Mouse (Mus musculus): ENCODE results near the gene Rsph3b. TPM values are rescaled to one million over a fixed set of nuclear protein-coding genes. Genes with fewer than 3 reads are reported as not detected.

Rsph3b gene
- polyA plus RNA-seq, 1 experiment from 2014 or later, result 41.6 TPM

DNA sequence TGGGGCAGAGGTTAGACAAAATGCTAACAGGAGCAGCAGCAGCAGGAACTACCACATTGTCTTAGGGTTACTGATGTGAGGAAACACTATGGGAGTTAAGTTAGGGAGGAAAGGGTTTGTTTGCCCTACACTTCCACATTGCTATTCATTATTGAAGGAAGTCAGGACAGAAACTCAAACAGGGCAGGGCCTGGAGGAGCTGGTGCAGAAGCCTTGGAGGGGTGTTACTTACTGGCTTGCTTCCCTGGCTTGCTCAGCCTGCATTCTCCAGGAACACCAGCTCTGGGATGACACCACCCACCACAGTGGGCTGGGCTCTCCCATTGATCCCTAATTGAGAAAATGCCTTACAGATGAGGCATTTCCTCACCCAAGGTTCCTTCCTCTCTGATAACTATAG is 79.7 kb downstream of the Rsph3b start:
- peaks cover 5% of the 10 kb centered on the region; the same call in 1 of the 2 replicates for H3K9me3 ChIP-seq (replicated peaks)
- H3K4me1 ChIP-seq, result peaks cover 34% of the 10 kb centered on the region
- no peak overlapping the region for H3K27ac ChIP-seq (replicated peaks)
- H3K36me3 ChIP-seq, result no peaks in the 10 kb centered on the region
- DNase-seq (ENCODE audit: low spot score), result peak; percentile 9
- H3K4me3 ChIP-seq, result no peak overlapping the region
- H3K27me3 ChIP-seq (ENCODE audit: low read depth, poor library complexity, severe bottlenecking), result peaks cover 38% of the 10 kb centered on the region

DNA sequence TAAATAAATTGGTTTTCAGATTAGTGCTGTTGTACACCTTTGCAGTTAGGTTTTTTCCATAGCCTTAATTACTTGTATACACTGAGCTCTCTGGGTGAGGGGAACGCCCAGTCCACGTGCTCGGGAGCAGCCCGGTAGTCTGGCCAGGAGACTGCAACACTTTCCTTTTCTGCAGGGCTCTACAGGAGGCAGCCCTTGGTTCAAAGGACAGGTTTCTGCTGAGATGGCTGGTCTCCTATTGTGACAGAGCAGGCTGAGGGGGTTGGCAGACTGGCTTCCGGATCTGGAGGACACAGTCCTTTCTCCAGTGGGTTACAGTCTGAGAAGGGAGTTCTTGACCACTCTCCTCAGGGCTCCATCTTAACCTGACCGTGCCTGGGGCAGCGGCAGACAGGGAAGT is 80.7 kb downstream of the Rsph3b start:
- Histone ChIP-seq H3K36me3 (no peaks in the 10 kb centered on the region), H3K27me3 (ENCODE audit: low read depth, poor library complexity, severe bottlenecking) (peaks cover 49% of the 10 kb centered on the region), H3K27ac (replicated peaks) (0 out of 2 replicates have a peak overlapping the region, but pooled peaks have one; percentile 24), H3K4me1 (peaks cover 34% of the 10 kb centered on the region), H3K4me3 (no peak overlapping the region), H3K9me3 (replicated peaks) (no peaks in the 10 kb centered on the region)
- peak; percentile 12 for DNase-seq (ENCODE audit: low spot score)
- WGBS, result 36% methylated on average over 7 of the region's 7 CpGs

DNA sequence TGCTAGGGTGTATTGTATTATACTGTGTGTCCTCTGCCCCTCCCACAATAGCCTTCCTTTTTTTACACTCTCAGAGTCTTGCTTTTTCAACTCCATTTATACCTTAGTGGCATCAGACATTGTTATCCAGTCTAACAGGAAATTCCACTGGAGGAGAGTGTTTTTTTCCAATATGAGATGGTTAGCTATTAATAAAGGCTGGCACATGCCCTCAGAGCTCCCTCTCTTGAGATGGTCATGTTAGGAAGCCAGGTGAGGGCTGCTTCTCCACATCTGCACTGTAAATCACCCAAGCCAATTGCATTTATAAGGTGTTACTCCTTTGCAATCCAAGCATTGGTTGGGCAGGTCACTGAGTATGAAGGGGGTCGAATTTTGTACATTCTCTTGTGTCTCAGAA is 81.9 kb downstream of the Rsph3b start:
- peaks cover 46% of the 10 kb centered on the region for H3K4me1 ChIP-seq
- peaks cover 58% of the 10 kb centered on the region for H3K27me3 ChIP-seq (ENCODE audit: low read depth, poor library complexity, severe bottlenecking)
- H3K9me3 ChIP-seq (replicated peaks), result no peaks in the 10 kb centered on the region
- 80% methylated on average over 1 of the region's 1 CpGs for WGBS
- DNase-seq (ENCODE audit: low spot score), result no peak
- H3K4me3 ChIP-seq, result no peak overlapping the region
- H3K27ac ChIP-seq (replicated peaks), result no peak overlapping the region
- no peaks in the 10 kb centered on the region for H3K36me3 ChIP-seq

DNA sequence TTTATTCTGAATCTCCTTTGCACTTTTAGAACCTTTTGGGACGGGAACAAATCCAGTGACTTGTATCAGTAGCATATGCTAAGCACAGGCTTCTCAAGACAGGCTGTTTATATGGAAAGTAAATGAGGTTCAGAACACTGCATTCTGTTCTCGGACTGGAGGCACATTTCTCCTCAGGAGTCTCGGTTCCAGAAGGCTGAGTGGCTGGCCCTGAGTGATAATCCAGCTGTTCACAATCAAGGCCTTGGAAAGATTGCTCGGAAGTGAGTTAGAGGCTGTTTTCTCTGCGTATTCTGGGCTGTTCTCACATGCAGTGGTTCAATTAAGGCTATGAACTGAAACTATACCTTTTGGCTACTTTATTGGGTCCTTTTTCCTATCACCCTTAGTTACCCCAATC is 82.9 kb downstream of the Rsph3b start:
- Histone ChIP-seq H3K4me1 (peaks cover 54% of the 10 kb centered on the region), H3K36me3 (no peaks in the 10 kb centered on the region), H3K27me3 (ENCODE audit: low read depth, poor library complexity, severe bottlenecking) (peaks cover 58% of the 10 kb centered on the region), H3K27ac (replicated peaks) (no peak overlapping the region), H3K4me3 (no peak overlapping the region), H3K9me3 (replicated peaks) (no peaks in the 10 kb centered on the region)
- WGBS, result 68% methylated on average over 5 of the region's 5 CpGs
- peak; percentile 9 for DNase-seq (ENCODE audit: low spot score)

DNA sequence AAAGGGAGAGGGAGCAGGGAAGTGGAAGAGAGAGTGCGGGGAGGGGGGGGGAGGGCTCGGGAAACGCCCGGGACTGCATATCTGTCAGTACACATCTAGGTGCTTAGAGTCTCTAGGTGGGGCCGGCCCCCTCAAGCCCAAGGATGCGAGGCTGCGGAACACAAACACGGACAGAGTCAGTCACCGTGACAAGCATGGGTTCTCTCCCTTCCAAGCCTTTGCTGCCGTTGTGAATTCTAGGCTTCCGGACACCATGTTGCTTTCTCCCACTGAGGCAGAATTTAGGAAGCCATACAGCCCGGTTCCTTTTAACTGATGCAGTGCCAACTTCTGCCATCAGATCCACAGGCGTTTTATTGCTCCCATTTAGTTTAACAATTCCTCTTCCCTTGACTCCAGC is 83.6 kb downstream of the Rsph3b start:
- Histone ChIP-seq H3K27me3 (ENCODE audit: low read depth, poor library complexity, severe bottlenecking) (peaks cover 58% of the 10 kb centered on the region), H3K9me3 (replicated peaks) (no peaks in the 10 kb centered on the region), H3K27ac (replicated peaks) (no peak overlapping the region), H3K4me3 (no peak overlapping the region), H3K4me1 (peaks cover 55% of the 10 kb centered on the region), H3K36me3 (no peaks in the 10 kb centered on the region)
- 27% methylated on average over 13 of the region's 13 CpGs for WGBS
- DNase-seq (ENCODE audit: low spot score), result peak; percentile 11

DNA sequence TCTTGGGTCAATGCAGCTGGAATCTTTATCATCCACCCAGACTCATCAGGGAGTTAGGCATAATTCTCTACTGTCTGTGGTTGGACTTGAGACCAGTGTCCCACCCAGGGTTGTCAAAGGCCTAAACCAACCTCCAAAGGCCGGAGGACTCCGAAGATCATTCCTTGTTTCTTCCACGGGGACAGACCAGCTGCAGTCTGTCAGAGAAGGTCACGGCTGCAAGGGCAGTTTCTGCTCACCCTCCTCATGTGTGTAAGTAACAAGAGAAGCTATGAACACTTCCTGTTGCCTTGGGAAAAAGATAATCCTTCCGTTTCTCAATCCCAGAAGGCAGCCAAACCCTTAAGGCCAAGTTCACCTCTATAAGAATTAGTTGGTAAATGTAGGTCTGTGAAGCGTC is 85.0 kb downstream of the Rsph3b start:
- DNase-seq (ENCODE audit: low spot score), result peak; percentile 11
- Histone ChIP-seq H3K27ac (replicated peaks) (0 out of 2 replicates have a peak overlapping the region, but pooled peaks have one; percentile 91), H3K9me3 (replicated peaks) (no peaks in the 10 kb centered on the region), H3K27me3 (ENCODE audit: low read depth, poor library complexity, severe bottlenecking) (peaks cover 53% of the 10 kb centered on the region), H3K36me3 (no peaks in the 10 kb centered on the region), H3K4me1 (peaks cover 61% of the 10 kb centered on the region), H3K4me3 (no peak overlapping the region)
- WGBS, result 85% methylated on average over 6 of the region's 6 CpGs

DNA sequence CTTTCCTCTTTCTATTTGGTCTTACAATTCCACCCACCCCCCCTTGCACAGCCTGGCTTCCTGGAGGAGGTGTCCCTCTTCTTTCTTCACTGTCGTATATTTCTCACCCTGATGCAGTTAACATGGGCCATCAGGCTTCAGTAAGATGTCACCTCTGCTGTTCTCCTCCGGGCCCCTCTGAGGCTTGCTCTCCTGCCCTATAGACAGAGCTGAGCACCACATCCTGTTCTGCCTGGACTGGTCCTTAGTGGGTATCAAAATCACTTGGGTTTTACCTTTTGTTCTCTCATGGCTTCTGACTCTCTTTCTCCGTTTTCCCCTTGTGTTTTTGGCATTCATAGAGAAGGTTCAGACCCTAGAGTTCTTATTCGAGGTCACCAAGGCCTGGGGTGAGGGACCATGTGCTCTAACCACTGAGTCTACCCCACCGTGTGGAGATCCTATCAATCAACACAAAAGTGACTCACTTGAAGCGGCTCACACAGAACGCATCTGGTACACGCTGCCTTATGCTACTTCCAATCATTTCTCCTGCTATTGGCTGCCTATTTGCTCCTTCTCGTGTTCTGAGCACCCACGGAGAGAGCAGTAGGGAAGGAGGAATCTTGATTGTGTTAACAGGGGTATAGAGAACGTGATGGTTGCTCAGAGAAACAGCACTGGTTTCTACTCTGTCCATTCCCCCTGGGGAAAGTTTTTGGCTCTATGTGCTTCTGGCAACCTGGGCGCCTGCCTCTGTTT is 86.3 kb downstream of the Rsph3b start:
- Histone ChIP-seq H3K9me3 (replicated peaks) (no peaks in the 10 kb centered on the region), H3K4me3 (peak overlapping the region; percentile 47), H3K27ac (replicated peaks) (peak overlapping the region; percentile 91), H3K27me3 (ENCODE audit: low read depth, poor library complexity, severe bottlenecking) (peaks cover 52% of the 10 kb centered on the region), H3K4me1 (peaks cover 53% of the 10 kb centered on the region), H3K36me3 (no peaks in the 10 kb centered on the region)
- DNase-seq (ENCODE audit: low spot score), result no peak
- WGBS, result 53% methylated on average over 12 of the region's 12 CpGs

DNA sequence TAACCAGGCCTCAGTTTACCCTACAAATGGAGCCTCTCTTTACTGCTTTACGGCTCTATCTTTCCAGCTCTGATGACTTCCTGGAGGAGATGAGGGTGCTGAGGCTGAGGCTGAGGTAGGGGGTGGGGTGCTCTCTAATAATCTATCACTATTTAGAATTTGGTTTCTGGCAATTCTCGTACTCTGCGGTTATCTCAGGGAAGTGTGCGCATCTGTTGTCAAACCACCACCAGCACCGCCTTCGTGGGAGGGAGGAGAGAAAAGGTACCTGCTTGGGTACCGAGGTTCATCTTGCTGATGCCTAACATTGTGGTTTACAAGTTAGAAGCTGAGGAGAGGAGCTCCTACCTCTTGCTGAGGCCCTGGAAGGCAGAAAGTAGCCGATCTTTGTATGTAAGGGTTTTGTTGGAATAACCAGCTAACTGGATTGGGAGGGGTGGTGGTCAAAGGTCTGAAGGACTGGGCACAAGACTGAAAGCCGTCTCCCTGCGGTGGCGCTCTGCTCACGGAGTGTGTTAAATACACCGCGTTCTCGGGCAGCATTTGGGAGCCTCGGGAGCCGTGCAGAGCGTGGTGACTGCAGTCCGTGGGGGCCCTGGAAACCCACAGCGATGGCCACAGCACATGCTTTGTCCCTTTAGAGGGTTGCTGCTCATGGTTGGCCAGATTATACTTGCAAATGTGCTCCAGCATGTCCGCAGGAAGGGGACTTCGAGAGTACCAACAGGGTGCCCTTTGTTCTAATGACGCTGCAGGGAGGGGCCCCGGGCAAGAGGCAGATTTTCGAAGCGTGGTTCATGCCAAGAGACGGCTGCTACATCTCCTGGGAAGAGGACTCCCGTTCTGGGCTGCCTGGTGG is 87.1 kb downstream of the Rsph3b start:
- DNase-seq (ENCODE audit: low spot score), result peak; percentile 78
- peak overlapping the region; percentile 47 for H3K4me3 ChIP-seq
- no peaks in the 10 kb centered on the region for H3K36me3 ChIP-seq
- H3K27ac ChIP-seq (replicated peaks), result peak overlapping the region; percentile 91
- peaks cover 46% of the 10 kb centered on the region for H3K27me3 ChIP-seq (ENCODE audit: low read depth, poor library complexity, severe bottlenecking)
- no peaks in the 10 kb centered on the region for H3K9me3 ChIP-seq (replicated peaks)
- peaks cover 53% of the 10 kb centered on the region for H3K4me1 ChIP-seq
- 1% methylated on average over 28 of the region's 28 CpGs for WGBS

DNA sequence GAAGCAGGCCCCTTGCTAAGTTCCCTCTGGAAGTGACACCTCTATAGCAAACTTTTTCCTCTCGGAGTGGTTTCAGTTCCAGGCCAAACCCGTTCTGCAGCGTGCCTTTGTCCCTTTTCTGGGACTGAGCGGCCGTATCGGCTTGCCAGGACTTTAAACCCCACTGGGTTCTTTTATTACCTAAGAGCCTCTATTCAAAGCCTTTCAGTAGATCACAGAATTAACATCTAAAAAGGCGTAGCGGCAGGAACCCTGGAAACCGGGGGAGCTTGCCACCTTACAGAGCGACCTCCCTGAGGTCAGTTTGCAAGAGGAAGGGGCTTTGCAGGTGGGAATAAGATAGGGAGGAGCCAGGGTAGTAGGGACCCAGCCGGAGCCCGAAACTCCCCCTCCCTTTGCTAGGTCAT is 88.0 kb downstream of the Rsph3b start:
- Histone ChIP-seq H3K27ac (replicated peaks) (peak overlapping the region; percentile 91), H3K9me3 (replicated peaks) (no peaks in the 10 kb centered on the region), H3K4me3 (peak overlapping the region; percentile 36), H3K27me3 (ENCODE audit: low read depth, poor library complexity, severe bottlenecking) (peaks cover 37% of the 10 kb centered on the region), H3K4me1 (peaks cover 53% of the 10 kb centered on the region), H3K36me3 (no peaks in the 10 kb centered on the region)
- WGBS, result 4% methylated on average over 12 of the region's 12 CpGs
- DNase-seq (ENCODE audit: low spot score), result peak; percentile 74

DNA sequence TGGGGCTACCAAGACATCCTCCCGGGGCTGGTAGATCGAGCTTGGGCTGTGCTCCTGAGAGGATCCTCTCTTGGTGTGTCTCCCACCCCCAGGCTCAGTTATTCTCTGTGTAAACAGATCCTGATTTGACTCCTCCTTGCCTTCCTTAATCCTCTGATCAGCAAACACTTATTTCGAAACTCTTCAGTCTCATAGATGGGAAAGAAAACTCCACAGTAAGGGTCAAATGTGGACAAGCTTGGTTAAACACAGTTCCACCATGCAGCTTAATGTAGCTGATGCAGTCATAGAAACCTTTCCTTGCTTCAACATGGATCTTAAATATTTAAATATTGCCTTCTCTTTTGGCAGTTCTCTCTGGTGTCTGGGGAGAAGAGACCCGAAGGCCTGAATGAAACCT is 88.4 kb downstream of the Rsph3b start:
- 7% methylated on average over 4 of the region's 4 CpGs for WGBS
- peaks cover 53% of the 10 kb centered on the region for H3K4me1 ChIP-seq
- peaks cover 32% of the 10 kb centered on the region for H3K27me3 ChIP-seq (ENCODE audit: low read depth, poor library complexity, severe bottlenecking)
- DNase-seq (ENCODE audit: low spot score), result no peak
- no peaks in the 10 kb centered on the region for H3K36me3 ChIP-seq
- H3K27ac ChIP-seq (replicated peaks), result peak overlapping the region; percentile 91
- no peaks in the 10 kb centered on the region for H3K9me3 ChIP-seq (replicated peaks)
- peak overlapping the region; percentile 36; the same call in 1 of the 2 replicates for H3K4me3 ChIP-seq
